Mouse (Mus musculus): ENCODE measurements around the gene Casc1.

Gene Casc1

GRCm38 (mm10) chr6:145202432-145203125 is 8.2 kb downstream of the Casc1 start:
- no peak for DNase-seq

GRCm38 (mm10) chr6:145197949-145198686 is 12.7 kb downstream of the Casc1 start:
- no peak for DNase-seq

GRCm38 (mm10) chr6:145193446-145193845 is 17.4 kb downstream of the Casc1 start:
- no peak for DNase-seq

- no peak for DNase-seq
These were observed 17.8 kb downstream of the Casc1 start for GRCm38 (mm10) chr6:145193038-145193437.

- DNase-seq = no peak
These were observed 23.4 kb downstream of the Casc1 start for GRCm38 (mm10) chr6:145187093-145188088.

- no peak for DNase-seq
These were observed 24.7 kb downstream of the Casc1 start for GRCm38 (mm10) chr6:145186096-145186495.

GRCm38 (mm10) chr6:145182044-145182443 is 28.8 kb downstream of the Casc1 start:
- DNase-seq = peak; percentile 36

- peak; percentile 71 for DNase-seq
These were observed 31.1 kb downstream of the Casc1 start for GRCm38 (mm10) chr6:145179665-145180064.

- DNase-seq = no peak
These were observed 34.3 kb downstream of the Casc1 start for GRCm38 (mm10) chr6:145176474-145176873.

- DNase-seq = no peak
These were observed 35.2 kb downstream of the Casc1 start for GRCm38 (mm10) chr6:145175571-145175981.

GRCm38 (mm10) chr6:145173781-145174191 is 37.0 kb downstream of the Casc1 start:
- peak; percentile 88 for DNase-seq

GRCm38 (mm10) chr6:145171892-145172606 is 38.8 kb downstream of the Casc1 start:
- DNase-seq = no peak

- no peak for DNase-seq
These were observed 50.2 kb downstream of the Casc1 start for GRCm38 (mm10) chr6:145160581-145160980.

- DNase-seq = no peak
These were observed 52.2 kb downstream of the Casc1 start for GRCm38 (mm10) chr6:145158619-145159018.

GRCm38 (mm10) chr6:145149054-145149453 is 61.8 kb downstream of the Casc1 start:
- no peak for DNase-seq

- no peak for DNase-seq
These were observed 63.1 kb downstream of the Casc1 start for GRCm38 (mm10) chr6:145147716-145148115.

- DNase-seq = no peak
These were observed 65.6 kb downstream of the Casc1 start for GRCm38 (mm10) chr6:145145173-145145572.

GRCm38 (mm10) chr6:145141827-145142226 is 69.0 kb downstream of the Casc1 start:
- no peak for DNase-seq

- DNase-seq = no peak
These were observed 70.1 kb downstream of the Casc1 start for GRCm38 (mm10) chr6:145140706-145141105.

GRCm38 (mm10) chr6:145139776-145140475 is 70.9 kb downstream of the Casc1 start:
- DNase-seq = no peak

- DNase-seq = no peak
These were observed 71.6 kb downstream of the Casc1 start for GRCm38 (mm10) chr6:145139236-145139635.

- DNase-seq = no peak
These were observed 74.0 kb downstream of the Casc1 start for GRCm38 (mm10) chr6:145136831-145137230.

All from lung, postnatal 14 days (tissue).